Mouse (Mus musculus): ENCODE data around the gene Scgb2b17.
"Not testable (repeated sequence)": the region's sequence is repeated elsewhere in the genome, so short reads cannot be mapped to it uniquely, and the experiment has no call there.

The Scgb2b17 gene

DNA sequence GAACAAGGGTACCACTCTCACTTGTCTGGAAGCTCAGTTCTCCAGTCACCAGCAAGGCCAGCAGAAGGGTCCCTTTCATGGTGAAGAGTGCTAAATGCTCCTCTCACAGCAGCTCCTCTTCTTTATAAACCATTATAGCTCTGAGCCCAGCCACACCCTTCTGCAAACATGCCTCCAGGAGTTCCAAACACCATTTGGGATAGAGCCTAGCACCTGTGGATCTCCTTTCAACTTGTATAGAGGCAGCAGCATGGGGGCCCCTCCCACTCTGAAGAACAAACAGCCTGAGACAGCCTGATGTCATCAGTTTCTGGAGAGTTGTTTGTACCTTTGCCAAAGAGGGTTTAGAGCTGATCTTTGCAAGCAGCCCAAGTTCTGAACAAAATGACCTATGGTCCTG lies at the start of gene Scgb2b17:
TSS of gene Scgb2b17 (minus strand) at position 101 of the 400 bp plus-strand sequence.
- not testable (repeated sequence) for DNase-seq (ENCODE audit: low read depth, low spot score)

DNA sequence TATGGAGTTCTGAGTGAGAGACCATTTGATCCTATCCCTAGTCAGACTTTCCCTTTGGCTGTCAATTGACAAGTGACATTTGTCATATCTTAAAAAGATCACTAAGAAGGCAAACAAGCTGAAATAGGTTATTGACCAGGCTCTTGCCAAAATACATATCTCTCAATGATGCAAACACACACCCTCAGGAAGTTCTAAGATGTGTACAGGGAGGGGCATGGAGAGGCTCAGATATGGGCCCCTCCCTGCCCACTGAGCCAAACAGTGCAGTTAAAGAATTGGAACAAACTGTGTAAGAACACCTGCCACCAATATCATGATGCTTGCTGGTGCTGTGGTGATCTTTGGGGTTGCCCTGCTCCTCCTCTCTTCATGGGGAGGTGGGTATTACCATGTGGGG lies 6.8 kb upstream of the Scgb2b17 start, which contains the start of gene Scgb1b17:
TSS of gene Scgb1b17 (plus strand) at position 301 of the 400 bp plus-strand sequence.
- DNase-seq (ENCODE audit: low read depth, low spot score), result not testable (repeated sequence)
